Mouse (Mus musculus) hindlimb bud, embryonic 11.5 days (tissue): ENCODE data around the gene Gm3238.
"Not testable (repeated sequence)": the region's sequence is repeated elsewhere in the genome, so short reads cannot be mapped to it uniquely, and the experiment has no call there.

Experiments used
- DNase-seq: peaks from one replicate; pipeline ENCODE4 v3.0.0-alpha.2; 2012; ENCODE audit warnings: low read depth, low spot score; ENCODE audit errors: extremely low spot score

Gm3238 gene

GRCm38 (mm10) chr10:77750686-77751085 is 20.4 kb downstream of the Gm3238 start:
- DNase-seq = not testable (repeated sequence)

- DNase-seq = not testable (repeated sequence)
Measured at GRCm38 (mm10) chr10:77741924-77742688, 29.0 kb downstream of the Gm3238 start, which contains the start of gene Gm18596. Gene Gm18596, minus strand, starts transcription at chr10:77742638.

GRCm38 (mm10) chr10:77738929-77739328 is 32.2 kb downstream of the Gm3238 start:
- no peak for DNase-seq

GRCm38 (mm10) chr10:77735928-77736327 is 35.2 kb downstream of the Gm3238 start:
- no peak for DNase-seq

GRCm38 (mm10) chr10:77729241-77729640 is 41.9 kb downstream of the Gm3238 start:
- DNase-seq = no peak

- no peak for DNase-seq
Measured at GRCm38 (mm10) chr10:77728280-77728679, 42.8 kb downstream of the Gm3238 start.

GRCm38 (mm10) chr10:77726186-77726585 is 44.9 kb downstream of the Gm3238 start, which contains the start of gene Gm10100:
Gene Gm10100, plus strand, starts transcription at chr10:77726486.
- DNase-seq = no peak

GRCm38 (mm10) chr10:77724855-77725254 is 46.3 kb downstream of the Gm3238 start:
- no peak for DNase-seq
